Mouse (Mus musculus) urinary bladder, postnatal 4 days (tissue): ENCODE measurements around the gene Shisa9.
"Not testable (repeated sequence)": the region's sequence is repeated elsewhere in the genome, so short reads cannot be mapped to it uniquely, and the experiment has no call there.

Experiments used
- DNase-seq, 2 experiments: peaks; one replicate each; pipeline ENCODE4 v3.0.0; 2021 to 2022; ENCODE audit warnings: low spot score in 2 of 2

The Shisa9 gene

DNA sequence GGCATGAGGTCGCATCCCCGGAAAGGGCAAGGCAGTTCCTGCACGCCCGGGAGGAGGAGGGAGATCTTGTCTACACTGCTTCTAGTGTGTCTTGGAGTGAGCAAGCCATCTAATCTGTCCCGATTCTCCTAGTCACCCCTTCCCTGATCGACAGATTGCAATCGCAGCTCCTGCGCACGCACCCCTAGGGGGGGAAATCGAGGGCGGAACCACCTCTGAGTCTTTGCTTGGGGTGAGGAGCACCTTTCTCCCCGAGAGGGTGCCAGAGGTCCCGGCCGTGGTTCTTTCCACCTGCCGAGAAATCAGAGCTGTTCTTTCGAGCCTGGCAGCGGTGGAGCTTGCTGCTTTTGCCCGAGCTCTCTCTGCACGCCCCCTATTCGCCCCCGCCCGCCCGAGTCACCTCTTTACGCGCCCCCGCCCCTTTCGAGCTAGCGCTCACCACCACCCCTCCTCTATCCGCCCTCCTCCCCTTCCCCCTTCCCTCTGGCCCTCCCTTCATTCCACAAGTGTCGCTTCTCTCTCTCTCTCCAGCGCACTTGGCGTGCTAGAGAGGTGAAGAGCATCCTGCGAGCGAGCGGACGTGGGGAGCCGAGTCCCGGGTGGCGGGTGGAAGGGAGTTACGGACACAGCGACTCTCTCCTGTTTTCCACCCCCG lies at the start of gene Shisa9:
Gene Shisa9 (plus strand): TSS at position 498 of the 655 bp plus-strand sequence.
- no peak for DNase-seq

DNA sequence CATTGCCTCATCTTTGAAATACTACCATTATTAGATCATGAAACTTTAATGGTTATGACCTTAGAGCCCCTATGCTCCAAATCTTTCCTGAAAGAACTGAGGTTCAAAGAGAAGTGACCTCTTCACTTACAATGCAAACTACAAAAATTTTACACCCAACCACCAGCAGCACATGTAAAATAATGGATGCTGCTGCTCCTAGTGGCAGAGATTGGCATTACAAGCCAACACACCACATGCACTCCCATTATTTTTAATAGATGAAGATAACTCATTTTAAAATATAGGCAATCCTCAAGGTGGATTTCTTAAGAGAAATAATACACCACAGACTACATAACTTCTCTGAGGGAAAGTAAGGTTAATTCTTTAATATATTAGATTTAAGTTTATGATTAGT lies 43.4 kb upstream of the Shisa9 start:
- no peak for DNase-seq

DNA sequence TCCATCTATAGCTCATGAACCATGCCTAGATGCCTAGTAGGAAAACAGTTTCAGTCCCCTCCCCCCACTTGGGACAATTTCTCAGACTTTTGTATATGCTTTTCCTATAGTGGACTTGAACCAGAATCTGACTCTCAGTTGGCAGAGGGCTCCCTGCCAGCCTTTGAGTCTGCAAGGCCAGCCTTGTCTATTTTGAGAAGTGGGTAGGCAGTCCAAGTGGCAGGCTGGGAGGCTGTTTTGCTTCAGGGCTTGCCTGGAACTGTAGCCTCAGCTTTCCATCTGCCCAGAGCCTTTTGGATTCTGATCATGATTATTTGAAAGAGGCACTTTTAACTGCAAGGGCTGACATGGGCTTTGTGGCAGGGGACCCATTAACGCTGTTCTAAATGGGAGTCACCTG lies 23.2 kb upstream of the Shisa9 start:
- no peak for DNase-seq

DNA sequence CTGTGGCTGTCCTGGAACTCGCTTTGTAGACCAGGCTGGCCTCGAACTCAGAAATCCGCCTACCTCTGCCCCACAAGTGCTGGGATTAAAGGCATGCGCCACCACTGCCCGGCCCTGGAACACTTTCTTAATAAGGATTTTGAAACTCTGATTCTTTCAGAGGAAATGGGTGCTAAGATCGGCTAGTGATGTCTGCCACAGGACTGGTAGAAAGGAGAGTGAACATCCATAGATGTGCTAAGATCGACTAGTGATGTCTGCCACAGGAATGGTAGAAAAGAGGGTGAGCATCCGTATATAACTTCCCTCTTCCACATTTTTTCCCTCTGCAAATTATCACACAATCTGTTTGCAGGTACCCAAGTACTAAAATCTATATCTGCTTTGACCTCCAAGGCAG lies 17.9 kb upstream of the Shisa9 start:
- no peak for DNase-seq

DNA sequence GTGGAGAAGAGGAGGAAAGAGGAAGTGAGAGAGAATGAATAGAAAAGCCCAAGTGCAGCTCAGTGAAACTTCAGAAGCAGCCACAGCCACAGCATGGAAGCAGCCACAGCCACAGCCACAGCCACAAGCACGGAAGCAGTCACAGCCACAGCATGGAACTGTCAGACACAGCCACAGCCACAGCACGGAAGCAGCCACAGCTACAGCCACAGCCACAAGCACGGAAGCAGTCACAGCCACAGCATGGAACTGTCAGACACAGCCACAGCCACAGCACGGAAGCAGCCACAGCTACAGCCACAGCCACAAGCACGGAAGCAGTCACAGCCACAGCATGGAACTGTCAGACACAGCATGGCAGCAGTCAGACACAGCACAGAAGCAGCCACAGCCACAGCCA lies 17.1 kb upstream of the Shisa9 start:
- DNase-seq = not testable (repeated sequence)

DNA sequence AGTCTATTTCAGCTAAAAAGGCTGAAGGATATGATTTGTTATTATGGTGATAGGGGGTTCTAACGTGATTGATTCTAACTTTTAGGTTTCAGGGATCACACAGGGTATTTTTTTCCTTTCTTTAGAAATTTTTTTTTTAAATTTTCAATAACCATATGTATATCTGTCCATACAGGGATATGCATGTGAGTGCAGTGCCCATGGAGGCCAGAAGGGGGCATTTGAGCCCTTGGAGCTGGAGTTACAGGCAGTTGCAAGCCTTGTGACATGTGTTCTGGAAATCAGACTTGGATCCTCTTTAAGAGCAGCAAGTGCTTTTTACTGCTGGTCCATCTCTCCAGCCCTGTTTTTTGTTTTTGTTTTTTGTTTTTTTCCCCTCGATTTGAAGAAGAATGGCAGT lies 16.3 kb upstream of the Shisa9 start:
- DNase-seq = no peak

DNA sequence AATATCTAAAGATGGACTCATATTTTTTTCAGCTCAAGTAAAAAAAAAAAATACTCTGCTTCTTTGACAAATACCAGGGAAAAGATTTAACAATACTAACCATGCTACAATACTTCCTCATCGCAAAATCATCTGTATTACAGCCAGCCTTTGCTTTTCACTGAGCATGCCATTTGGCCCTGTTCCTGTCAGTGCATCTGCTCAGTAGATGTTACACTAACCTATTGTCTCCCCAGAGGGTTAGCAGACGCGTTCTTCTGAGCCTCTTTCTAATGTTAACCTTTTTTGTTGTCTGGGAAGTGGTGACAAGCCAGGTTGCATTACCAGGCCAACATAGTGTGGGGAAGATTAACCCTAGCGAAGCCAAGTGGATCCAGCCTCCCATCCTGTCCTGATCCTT lies 10.2 kb upstream of the Shisa9 start:
- DNase-seq = no peak

DNA sequence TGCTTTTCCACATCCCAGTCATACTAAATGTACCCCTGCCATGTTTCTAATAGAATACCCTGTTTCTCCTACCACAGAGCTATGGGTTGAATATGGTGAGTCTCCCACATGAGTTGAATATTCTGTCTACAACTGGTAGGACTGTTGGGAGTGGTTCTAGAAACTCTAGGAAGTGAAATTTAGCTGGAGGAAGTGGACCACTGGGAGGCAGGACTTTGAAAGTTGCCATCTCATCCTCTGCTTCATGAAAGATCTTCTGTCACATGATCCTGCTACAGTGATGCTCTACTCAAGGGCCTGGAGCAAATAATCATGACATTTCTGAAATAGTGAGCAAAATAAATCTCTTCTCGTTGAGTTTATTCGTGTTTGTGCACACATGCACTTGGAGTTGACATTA lies 7.2 kb upstream of the Shisa9 start:
- no peak for DNase-seq

DNA sequence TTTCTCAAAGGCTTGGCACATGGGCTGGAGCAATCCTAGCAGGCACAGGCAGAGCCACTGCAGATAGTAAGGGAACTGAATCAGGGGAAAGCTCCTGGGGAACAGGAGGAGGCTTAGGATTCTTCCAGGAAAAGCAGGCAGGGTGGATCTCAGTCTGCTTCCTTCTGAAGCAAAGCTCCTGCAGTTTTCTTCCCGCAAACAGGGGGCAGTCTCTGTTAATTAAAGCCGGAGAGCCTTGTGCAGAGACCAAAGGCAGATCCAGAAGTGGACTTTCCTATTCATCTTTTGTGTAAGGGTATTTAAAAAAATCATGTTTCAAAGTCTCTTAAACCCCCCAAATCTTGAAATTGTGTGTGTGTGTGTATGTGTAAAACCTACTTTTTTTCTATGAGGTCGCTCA lies 3.1 kb upstream of the Shisa9 start:
- DNase-seq = no peak

DNA sequence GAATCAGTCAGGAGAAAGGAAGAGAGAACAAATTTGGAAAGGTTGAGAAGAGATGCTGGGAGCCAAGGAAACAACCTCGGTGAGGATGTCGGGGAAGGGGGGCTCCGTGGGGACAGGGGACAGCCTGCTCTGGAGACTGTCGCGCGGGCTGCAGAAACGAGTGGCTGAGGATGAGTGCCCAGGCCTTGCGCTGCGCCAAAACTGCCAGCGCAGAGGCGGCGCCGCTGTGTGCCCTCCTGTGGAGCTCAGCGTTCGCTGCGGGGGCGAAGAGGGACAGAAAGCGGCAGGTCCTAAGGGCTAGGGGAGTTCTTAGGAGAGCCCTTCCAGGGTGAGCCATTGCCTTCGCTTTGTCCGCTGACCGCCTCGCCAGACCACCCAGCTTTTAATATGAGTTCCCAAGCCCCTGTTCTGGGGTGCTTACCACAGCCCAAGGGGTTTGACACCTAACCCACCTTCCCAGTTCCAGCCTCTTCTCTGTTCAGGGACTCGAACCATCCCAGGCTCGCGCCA lies 752 bp upstream of the Shisa9 start:
- no peak for DNase-seq

DNA sequence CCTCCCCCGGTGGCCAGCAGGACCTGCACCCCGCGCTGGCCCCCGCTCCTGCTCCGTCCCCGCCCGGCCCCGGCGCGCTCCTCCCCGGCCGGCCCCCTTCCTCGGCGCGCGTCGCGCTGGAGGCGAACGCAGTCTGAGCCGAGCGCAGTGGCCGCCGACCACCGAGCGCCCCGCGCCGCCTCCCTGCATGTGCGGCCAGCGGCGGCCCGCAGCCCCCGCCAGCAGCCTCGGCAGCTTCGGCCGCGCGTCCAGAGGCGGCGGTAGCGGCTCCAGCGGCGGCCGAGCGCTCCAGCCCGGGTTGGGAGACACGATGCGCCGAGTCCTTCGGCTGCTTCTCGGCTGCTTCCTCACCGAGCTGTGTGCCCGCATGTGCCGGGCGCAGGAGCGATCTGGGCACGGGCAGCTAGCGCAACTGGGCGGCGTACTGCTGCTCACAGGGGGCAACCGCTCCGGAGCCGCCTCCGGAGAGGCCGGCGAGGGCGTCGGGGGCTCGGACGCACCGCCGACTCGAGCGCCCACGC lies 418 bp downstream of the Shisa9 start:
- peak in 1 of 2 experiments; percentile 19 for DNase-seq

DNA sequence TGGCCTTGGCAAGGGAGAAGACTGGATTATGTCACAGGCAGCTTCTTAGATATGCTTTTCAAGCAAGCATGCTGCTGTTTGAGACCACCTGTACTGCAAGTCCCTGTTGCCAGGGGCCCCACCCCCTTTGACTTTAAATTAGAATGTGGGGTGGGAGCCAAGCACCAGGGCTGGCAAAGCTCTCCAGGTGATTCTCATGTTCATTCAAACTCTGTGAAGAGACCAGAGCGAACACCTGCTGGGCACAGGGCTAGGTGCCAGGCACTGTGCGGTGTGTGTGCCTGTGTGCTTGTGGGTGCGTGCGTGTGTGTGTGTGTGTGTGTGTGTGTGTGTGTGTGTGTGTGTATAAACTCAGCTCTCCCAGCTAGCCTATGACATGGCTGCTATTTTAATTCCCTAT lies 3.1 kb downstream of the Shisa9 start:
- DNase-seq = no peak

DNA sequence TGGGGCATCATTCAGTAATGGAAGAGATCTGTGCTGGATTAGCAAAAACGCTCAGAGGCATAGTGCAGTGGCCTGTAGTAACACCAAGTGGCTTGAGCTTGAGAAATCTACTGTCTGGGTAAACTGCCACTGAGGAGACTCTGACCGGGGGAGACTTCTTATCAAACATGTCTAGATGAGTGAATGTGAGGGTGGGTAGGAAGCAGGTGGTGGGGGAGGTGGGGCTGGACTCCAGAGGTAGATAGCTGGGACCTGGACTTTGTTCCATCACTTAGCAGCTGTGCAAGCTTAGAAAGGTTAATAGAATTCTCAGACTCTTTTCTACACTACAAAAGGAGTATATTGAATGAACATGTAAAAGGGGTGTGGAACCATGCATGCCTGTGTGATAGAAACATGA lies 21.3 kb downstream of the Shisa9 start:
- DNase-seq = no peak

DNA sequence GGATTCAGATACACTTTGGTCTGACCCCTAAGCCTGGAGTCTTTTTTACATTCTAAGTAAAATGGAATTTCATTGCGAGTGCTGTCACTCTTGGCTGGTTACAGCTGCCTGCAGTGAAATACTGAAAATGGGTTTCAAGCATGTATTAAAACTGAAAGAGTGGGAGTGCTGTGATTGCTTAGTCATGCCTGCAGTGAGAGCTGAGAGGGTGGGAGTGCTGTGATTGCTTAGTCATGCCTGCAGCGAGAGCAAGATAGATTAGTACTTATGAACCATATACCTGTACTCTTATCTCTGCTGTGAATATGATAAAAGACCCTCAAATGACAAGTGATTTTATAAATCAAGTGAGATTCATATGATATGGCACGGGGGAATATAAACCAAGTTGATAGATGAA lies 26.2 kb downstream of the Shisa9 start:
- no peak for DNase-seq

DNA sequence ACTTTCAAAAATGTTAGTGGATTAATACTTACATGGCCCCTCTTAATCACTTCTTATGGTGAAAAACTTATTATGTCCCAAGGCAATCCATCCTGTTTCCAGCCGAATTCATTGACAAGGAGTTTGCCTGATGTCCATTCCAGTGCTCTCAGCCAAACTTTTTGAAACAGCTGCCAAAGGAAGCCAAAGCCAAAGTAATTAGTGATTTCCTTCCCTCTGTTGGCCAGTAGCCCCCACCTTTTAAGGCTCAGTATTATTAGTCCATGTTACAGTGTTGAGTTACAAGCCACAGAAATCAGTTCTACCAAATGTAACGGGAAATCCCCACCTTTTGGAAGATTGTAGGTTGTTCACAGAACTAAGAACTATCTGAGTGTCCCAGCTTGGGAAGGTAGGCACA lies 28.8 kb downstream of the Shisa9 start:
- DNase-seq = no peak

DNA sequence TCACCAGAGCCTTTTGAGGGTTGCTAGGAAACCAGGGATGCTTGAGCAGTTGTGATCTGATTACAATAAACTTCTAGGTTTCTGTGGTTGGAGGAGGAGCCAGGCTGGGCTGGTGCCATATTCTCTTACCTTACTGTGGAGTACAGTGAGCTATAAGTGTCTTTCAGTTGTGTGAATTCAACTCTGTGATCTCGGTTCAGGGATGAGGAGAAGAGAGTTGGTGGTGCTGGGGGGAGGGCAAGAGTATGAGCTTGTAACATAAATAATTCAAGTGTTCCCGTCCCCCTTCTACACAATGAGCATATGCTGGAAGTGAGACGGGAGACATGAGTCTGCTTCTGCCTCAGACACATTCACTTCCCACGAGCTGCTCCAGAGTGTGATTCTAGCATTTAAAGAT lies 30.6 kb downstream of the Shisa9 start:
- DNase-seq = no peak

DNA sequence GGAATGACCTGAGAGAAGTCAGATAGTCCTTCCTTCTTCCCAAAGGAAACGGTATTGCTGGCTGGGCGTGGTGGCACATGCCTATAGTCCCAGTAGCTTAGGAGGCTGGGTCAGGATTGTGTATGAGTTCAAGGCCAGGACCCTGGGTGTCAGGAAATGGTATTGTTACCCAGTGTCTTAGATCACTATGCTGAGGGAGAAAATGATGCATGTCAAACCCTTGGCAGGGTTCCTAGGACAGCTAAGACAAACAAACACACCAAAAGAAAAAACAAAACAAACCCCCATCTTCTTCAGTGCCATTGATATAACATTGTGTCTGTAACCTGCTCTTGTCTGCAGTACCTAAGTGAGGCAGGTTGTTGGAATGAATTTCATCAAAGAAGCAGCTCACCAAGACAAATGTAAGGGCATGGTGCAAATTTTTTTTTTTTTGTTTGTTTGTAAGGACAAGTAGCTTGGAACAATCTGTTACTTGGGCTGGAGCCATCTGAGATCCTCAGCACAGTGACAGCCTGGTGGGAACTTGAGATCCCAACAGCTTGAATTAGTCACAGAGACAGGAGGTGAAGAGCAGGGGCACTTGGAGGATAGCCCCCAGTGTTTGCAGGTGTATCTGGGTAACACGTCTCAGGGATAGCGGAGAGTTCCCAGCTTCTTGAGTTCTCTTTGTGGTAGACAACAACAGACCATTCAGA lies 34.2 kb downstream of the Shisa9 start:
- DNase-seq = no peak

DNA sequence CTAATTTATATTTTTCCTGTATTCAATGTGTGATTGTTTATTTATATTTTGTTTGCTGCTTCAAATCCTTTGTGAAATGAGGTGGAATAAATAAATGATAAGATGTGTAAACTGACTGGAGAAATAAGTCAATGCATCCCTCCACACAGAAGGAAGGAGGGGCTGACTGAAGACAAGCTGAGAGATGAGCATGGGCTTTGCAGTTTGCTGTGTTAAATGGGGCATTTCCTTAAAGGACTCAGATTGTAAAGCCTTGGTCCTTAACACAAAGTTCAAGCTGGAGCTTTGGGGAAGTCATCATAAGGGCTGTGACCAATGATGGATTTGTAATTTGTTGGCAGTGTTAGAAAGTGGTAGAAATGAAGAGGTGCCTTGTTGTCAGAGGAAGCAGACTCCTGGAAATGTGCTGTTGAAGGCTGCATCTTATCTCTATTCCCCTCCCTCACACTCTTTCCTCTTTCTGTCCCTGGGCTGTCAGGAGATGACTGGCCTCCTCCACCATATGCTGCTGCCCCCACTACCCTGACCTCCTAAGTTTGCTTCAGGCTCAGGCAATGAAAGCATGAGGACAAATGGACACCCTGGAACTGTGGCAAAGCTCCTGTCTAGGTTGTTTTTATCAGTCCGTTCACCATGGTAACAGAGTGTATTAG lies 36.3 kb downstream of the Shisa9 start:
- DNase-seq = no peak

DNA sequence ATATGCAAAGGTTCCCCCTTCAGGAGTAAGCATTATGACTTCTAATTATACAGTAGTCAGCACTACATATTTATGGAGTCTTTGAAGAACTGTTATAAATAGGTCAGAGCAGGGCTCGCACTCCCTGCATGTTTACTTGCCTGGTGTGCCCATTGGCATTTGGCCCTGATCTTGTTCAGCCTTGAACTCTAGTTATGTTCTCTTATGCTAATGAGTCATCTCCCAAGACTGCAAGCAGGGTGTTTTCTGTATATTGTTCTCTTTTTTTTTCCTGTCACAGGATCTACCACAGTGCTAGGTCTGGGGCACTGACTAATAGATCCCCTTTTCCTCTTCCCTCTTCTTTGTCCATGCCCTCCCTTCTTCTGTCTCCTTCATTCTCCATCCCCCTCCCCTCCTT lies 48.5 kb downstream of the Shisa9 start:
- no peak for DNase-seq

DNA sequence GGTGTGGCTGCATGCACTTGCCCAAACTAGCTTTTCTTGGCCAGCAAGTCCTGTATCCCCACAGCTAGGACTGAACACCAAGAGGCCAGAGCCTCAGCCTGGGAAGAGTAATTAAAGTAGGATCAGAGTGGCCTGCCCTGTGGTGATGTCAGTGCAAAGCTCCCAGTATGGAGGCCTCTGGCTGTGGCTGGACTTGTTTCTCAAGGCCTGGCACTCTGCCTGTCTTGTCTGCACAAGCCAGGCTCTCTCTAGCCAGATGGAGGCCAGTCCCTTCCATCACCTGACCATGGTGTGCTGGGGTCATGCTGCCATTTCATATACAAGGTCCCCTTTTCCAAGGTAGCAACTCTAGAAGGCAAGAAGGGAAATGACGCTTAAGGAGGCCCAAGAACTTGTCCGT lies 51.0 kb downstream of the Shisa9 start:
- no peak for DNase-seq

DNA sequence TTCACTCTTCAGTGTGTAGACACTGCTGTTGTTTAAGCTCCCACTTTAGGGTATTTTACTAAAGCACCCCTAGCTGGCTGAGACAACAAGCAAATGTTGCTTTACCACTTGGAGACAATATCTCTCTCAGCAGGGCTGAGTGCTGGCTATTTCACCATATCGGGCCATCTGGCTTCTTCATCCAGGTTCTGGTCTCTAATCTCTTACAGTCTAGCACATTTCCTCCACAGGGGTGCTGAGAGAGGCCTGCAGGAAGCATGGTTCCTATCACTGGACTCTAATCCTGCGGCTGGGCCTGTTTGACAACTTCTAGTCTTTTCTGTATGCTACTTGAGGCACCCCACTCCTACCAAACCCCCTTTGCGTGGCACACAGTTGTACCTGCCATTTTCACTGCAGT lies 51.7 kb downstream of the Shisa9 start:
- no peak for DNase-seq

DNA sequence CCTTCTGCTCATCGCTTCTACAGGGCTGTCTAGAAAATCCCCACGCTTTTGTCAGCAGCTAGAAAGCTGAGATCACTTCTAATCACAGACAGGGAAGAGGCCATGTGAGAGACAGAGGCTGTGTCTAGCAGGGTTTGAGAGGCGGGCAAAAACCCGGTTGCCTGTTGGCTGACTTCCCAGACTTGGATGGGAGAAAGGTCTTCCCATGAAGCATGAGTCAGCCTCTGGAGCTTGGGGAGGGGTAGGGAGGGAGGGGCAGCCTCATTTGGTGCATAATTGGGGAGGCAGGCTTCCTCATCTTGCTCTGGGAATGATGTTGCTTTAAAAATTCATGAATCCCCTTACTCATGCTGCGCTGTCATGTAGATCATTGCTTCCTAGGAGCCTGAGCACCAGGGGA lies 57.0 kb downstream of the Shisa9 start:
- peak in 1 of 2 experiments; percentile 23 for DNase-seq

DNA sequence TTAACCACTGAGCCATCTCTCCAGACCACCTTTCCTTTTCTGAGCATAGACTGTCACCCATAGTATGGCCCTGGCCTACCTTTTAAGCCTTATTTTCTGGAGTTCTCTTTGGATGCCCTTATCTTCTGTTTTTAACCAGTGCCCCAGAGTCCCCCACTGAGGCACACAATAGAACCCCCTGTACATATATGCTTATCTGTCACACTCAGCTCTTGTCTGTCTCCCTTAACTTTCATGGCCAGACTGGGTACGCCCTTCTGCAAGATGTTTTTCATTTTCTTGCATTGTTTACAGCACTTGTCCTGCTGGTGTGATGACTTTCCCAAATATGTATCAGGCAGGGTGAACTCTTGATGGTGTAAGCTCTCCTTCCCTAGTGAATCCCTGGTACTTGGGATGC lies 68.1 kb downstream of the Shisa9 start:
- DNase-seq = no peak
